In genomic region chr13:73432466-73433149, GRCm38 (mm10) we compare ENCODE assay signal across 14 mouse cellular contexts. TPM values are rescaled to one million over a fixed set of nuclear protein-coding genes. Genes with fewer than 3 reads are reported as not detected.
DNase-seq lines count a peak whose midpoint lies in the region; ATAC-seq and TF ChIP-seq lines count a peak whose summit lies in the region.
"Had no signal": no experiment of that assay in that cellular context is flagged by ENCODE, and none has a peak within 500 bp of the region (broad histone marks: within the 10 kb centered on the region; RNA-seq: fewer than 3 reads in every experiment).

No protein-coding gene starts in this region.

- no peak overlapping the region for H3K9ac ChIP-seq in heart, postnatal 0 days (replicated peaks; ENCODE audit: low read depth, low read length)
- H3K9ac ChIP-seq in ES-Bruce4 (ENCODE audit: low read depth, poor library complexity, severe bottlenecking): no peak overlapping the region
- peak overlapping the region; percentile 32; the same call in 1 of the 2 replicates for H3K9ac ChIP-seq in liver, embryonic 12.5 days
- H3K9ac ChIP-seq: neural tube, embryonic 12.5 days had no signal

- H3K27ac ChIP-seq in heart, postnatal 0 days (ENCODE audit: low read depth): no peak overlapping the region
- no peak overlapping the region for H3K27ac ChIP-seq in ES-Bruce4 (ENCODE audit: insufficient read depth, low read length)
- peak overlapping the region; percentile 78 for H3K27ac ChIP-seq in liver, embryonic 12.5 days
- H3K27ac ChIP-seq: embryonic facial prominence, embryonic 10.5 days; neural tube, embryonic 12.5 days had no signal

- no peak for DNase-seq in heart, postnatal 0 days (ENCODE audit: low spot score)
- DNase-seq in heart, adult 8-10 months (ENCODE audit: low spot score): no peak
- peak; percentile 53 for DNase-seq in lung, postnatal 36 days
- DNase-seq in spleen, adult 18-20 months: no peak
- DNase-seq in left cerebral cortex, adult 8-10 months (ENCODE audit: low spot score in 2 of 2): no peak
- DNase-seq: cerebellum, adult 9-11 months; heart, postnatal 36 days; kidney, postnatal 14 days; thymus, postnatal 4 days had no signal

- peak; percentile 33; the same call in 1 of the 2 replicates for TF ChIP-seq CTCF in heart, postnatal 0 days (IDR thresholded peaks at IDR 0.05; ENCODE audit: low read depth)
- peak; percentile 1 for TF ChIP-seq CTCF in ES-Bruce4 (IDR thresholded peaks at IDR 0.05; ENCODE audit: low read depth, low read length)

- no peaks in the 10 kb centered on the region for H3K27me3 ChIP-seq in heart, postnatal 0 days (ENCODE audit: control insufficient read depth, insufficient read depth, low read length)
- H3K27me3 ChIP-seq in ES-Bruce4 (ENCODE audit: control insufficient read depth, insufficient read depth, low read length, poor library complexity, severe bottlenecking): no peaks in the 10 kb centered on the region
- peaks cover 9% of the 10 kb centered on the region for H3K27me3 ChIP-seq in liver, embryonic 12.5 days (replicated peaks)
- H3K27me3 ChIP-seq: neural tube, embryonic 12.5 days had no signal

- no peak overlapping the region for H3K4me2 ChIP-seq in heart, postnatal 0 days (ENCODE audit: low read depth, low read length)
- no peak overlapping the region for H3K4me2 ChIP-seq in liver, embryonic 12.5 days
- H3K4me2 ChIP-seq: neural tube, embryonic 12.5 days had no signal

- H3K36me3 ChIP-seq in heart, postnatal 0 days (replicated peaks; ENCODE audit: control insufficient read depth, insufficient read depth, low read length): no peaks in the 10 kb centered on the region
- no peaks in the 10 kb centered on the region for H3K36me3 ChIP-seq in ES-Bruce4 (ENCODE audit: control insufficient read depth, insufficient read depth, low read length, poor library complexity, severe bottlenecking)
- H3K36me3 ChIP-seq in liver, embryonic 12.5 days: no peaks in the 10 kb centered on the region
- H3K36me3 ChIP-seq: embryonic facial prominence, embryonic 10.5 days; neural tube, embryonic 12.5 days had no signal

- ATAC-seq in heart, postnatal 0 days (ENCODE audit: insufficient read depth, low read depth): no peak
- ATAC-seq in liver, embryonic 12.5 days: peak; percentile 33; the same call in 1 of the 2 replicates
- ATAC-seq: midbrain, embryonic 16.5 days had no signal

- 70% methylated on average over 7 of the region's 7 CpGs for WGBS in heart, postnatal 0 days
- WGBS in liver, embryonic 12.5 days (ENCODE audit: insufficient replicate concordance): 69% methylated on average over 7 of the region's 7 CpGs

- no peak overlapping the region for H3K4me3 ChIP-seq in heart, postnatal 0 days (ENCODE audit: low read depth, low read length)
- no peak overlapping the region for H3K4me3 ChIP-seq in ES-Bruce4 (ENCODE audit: low read depth, low read length)
- H3K4me3 ChIP-seq in liver, embryonic 12.5 days: no peak overlapping the region
- H3K4me3 ChIP-seq: embryonic facial prominence, embryonic 10.5 days; neural tube, embryonic 12.5 days had no signal

- no peak for TF ChIP-seq EP300 in heart, postnatal 0 days (IDR thresholded peaks at IDR 0.05; ENCODE audit: low read depth)
- TF ChIP-seq EP300 in ES-Bruce4 (IDR thresholded peaks at IDR 0.05; ENCODE audit: insufficient read depth, low read depth, low read length): no peak

- H3K9me3 ChIP-seq in heart, postnatal 0 days (replicated peaks; ENCODE audit: control insufficient read depth, low read length): no peaks in the 10 kb centered on the region
- H3K9me3 ChIP-seq in ES-Bruce4 (replicated peaks; ENCODE audit: control insufficient read depth, insufficient read depth, low read length, poor library complexity, severe bottlenecking): no peaks in the 10 kb centered on the region
- H3K9me3 ChIP-seq in liver, embryonic 12.5 days (replicated peaks): no peaks in the 10 kb centered on the region
- H3K9me3 ChIP-seq: embryonic facial prominence, embryonic 10.5 days; neural tube, embryonic 12.5 days had no signal

- no peaks in the 10 kb centered on the region for H3K4me1 ChIP-seq in heart, postnatal 0 days (ENCODE audit: control insufficient read depth, insufficient read depth)
- H3K4me1 ChIP-seq in ES-Bruce4 (ENCODE audit: control insufficient read depth, insufficient read depth, low read length): no peaks in the 10 kb centered on the region
- peaks cover 68% of the 10 kb centered on the region for H3K4me1 ChIP-seq in liver, embryonic 12.5 days
- H3K4me1 ChIP-seq: embryonic facial prominence, embryonic 10.5 days; neural tube, embryonic 12.5 days had no signal

- TF ChIP-seq POLR2A in ES-Bruce4 (IDR thresholded peaks at IDR 0.05; ENCODE audit: insufficient read depth, low read length): no peak

RNA-seq across cellular contexts. Expression of gene Lpcat1, which starts 34.4 kb away (rescaled TPM):
- total RNA-seq in heart, postnatal 0 days (2014; rRNA removed; ENCODE audit: low replicate concordance): 22.2 and 36.3 TPM in 2 replicates
- polyA plus RNA-seq in heart, postnatal 0 days (2015; fragmentation: Nextera tagmentation; extraction: Ambion mirVana): 7.7 and 7.8 TPM in 2 replicates
- total RNA-seq in heart, adult 8-10 months (2022): 1 to 10 TPM; 6.8 to 9.6 (median 7.5) TPM
- 44.8 and 52.2 TPM in 2 replicates for polyA plus RNA-seq in ES-Bruce4 (2011; ENCODE audit: insufficient read depth, insufficient read length, low read depth, missing spikeins)
- 108 and 113 TPM in 2 replicates for polyA plus RNA-seq in liver, embryonic 12.5 days (2016; fragmentation: Nextera tagmentation; extraction: Ambion mirVana)
- total RNA-seq in left cerebral cortex, adult 8-10 months (2022): 10 to 100 TPM; 41.8 to 46.2 (median 44.9) TPM
